Mouse (Mus musculus) megakaryocyte progenitor cell, adult 5-6 weeks (primary cell): ENCODE results near the gene Klhdc4. TPM values are rescaled to one million over a fixed set of nuclear protein-coding genes. Genes with fewer than 3 reads are reported as not detected.

Experiments
- ATAC-seq: replicated peaks from 2 replicates; pipeline ENCODE4 v1.8.0; 2016; ENCODE audit warnings: mild to moderate bottlenecking, moderate TSS enrichment, inconsistent platforms; ENCODE audit not compliant: poor library complexity
- total RNA-seq, 2 experiments: library from RNA; stranded (forward) in 1 of 2; stranded (reverse) in 1 of 2; fragments of 157-497, 149-512 nt in 1 of 2; fragments of 200-1000 nt in 1 of 2; gene quantifications; 2 replicates each; pipeline versions ENCODE4 v1.2.3 to v1.2.4; 2015 to 2017

The Klhdc4 gene
- total RNA-seq, 2 experiments from 2014 or later: 16.5 to 46.1 TPM

- ATAC-seq: no peak
These were observed 19.7 kb downstream of the Klhdc4 start for GRCm38 (mm10) chr8:121809524-121810155.

DNA sequence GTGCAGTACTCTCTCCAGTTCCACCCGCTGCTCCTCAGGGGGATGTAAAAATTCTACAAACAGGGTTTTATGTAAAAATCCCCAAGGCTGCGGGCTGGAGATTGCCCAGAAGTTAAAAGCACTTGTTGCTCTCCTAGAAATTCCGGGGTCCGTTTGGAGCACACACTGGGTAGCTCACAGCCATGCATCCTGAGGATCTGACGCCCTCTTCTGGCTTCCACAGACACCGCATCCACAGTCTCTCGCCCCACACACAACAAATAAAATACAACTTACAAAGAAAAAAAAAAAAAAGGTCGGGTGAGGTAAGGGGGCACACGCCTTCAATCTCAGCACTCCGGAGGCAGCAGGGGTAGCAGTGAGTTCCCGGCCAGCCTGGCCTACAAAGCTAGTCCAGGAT is 21.3 kb downstream of the Klhdc4 start:
- ATAC-seq: no peak

DNA sequence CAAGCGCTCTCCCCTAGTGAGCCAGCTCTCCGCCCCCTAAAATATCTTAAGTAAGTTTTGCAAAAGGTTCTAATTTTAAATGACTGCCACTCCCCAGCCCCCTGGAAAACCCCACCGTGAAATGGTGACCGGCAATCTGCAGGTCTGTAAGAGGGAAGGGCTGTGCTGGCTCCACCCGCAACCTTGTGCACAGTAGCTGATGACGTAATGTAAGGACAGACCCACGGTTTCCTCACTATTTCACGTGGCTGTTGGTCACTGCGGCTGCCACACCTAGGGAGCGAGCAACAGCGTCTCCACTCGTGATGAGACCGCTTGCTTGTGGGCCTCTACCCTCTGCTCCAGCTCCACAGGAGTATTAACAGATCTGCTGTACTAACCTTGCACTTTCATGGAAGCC is 23.2 kb downstream of the Klhdc4 start:
- peak; percentile 68 for ATAC-seq

DNA sequence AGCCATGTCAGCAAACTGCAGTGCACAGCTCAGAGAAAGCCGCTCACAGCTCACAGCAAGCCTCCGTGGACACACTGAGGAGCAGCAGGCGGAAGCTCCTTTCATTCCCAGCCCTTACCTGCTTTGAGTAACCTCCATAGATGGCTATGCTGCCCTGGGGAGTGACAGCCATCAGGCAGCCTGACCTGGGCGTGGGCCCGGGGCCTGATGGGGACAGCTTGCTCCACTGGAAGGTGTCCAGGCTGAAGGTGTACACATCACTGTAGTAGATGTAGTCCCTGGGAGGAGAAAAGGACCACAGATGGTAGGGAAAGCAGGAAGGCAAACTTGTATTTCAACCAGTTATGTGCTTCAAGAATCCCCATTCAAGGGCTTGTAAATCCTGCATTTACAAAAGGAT is 24.5 kb downstream of the Klhdc4 start:
- no peak for ATAC-seq

GRCm38 (mm10) chr8:121798401-121798800 is 31.0 kb downstream of the Klhdc4 start:
- no peak for ATAC-seq

DNA sequence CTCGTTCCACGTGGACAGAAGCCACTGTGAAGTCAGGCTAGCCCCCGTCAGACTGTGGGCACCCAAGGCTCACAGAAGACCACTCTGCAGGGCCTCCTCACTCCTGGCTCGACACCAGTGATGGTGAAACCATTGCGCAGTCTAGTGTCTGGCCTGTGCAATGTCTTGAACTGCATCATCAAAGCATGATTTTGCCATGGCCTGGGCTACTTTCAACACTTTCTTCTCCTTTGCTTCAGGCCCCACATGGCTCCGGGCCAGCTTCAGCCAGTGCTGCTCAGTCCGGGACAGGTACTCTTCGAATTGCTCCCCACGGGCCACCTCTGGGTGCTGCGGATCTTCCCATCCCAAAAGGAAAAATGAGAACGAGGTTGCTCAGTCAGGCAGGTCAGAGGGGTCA is 33.0 kb downstream of the Klhdc4 start:
- peak; percentile 54 for ATAC-seq

DNA sequence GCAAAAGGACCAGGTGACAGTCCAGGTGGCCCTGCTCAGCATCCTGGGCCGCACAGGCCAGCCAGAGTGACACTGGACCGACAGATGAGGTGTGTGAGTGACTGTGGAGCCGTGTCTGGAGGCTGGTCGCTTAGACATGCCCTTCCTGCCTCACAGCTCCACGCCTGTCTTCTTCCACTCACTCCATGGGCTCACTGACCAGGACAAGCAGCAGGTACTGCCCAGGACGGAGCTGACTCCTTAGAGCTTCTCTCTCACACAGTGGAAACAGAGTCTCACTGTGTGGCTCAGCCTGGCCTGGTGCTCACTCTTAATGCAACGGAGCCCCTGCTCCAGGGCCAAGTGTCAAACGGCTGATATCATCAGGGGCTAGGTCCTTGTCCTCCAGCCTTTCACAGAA is 33.9 kb downstream of the Klhdc4 start:
- ATAC-seq: no peak

DNA sequence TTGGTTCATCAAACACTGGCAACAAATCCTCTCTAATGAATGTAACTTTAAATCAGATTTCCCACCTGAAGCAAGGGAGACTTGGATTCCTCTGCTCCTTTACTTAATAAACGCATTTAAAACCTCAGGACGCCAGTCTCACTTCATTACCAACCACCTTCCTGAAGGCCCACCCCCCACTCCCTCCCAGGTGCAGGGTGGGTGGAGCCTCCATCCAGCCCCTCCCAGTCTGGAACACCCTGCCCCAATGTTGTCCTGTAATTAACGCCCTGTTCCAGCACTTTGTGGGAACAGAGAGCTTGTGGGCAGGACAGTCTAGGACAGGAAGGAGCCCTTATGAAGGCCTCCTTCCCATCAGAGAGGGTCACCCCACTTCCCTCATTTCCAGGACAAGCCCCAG is 35.2 kb downstream of the Klhdc4 start:
- ATAC-seq: no peak

DNA sequence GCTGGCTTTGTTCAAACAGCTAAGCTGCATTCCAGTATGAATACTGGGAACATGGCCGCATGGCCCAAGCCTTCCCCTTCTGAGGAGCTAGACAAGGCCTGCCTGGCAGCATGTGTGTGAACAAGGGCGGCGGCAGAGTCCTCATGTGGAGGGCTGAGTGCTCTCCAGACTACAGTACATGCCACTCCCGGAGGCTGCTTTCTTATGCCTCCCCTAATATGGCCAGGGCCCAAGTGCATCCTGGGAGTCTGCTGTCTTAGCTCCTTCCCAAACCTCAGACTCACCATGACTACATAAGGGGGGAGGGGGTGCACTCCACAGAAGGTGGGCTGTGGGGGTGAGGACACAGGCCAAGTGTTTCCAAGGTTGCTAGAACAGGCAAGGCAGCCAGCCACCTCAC is 36.7 kb downstream of the Klhdc4 start:
- 0 out of 2 replicates have a peak, but pooled peaks have one; percentile 2 for ATAC-seq

- peak; percentile 81 for ATAC-seq
These were observed 37.2 kb downstream of the Klhdc4 start for GRCm38 (mm10) chr8:121792159-121792558.

DNA sequence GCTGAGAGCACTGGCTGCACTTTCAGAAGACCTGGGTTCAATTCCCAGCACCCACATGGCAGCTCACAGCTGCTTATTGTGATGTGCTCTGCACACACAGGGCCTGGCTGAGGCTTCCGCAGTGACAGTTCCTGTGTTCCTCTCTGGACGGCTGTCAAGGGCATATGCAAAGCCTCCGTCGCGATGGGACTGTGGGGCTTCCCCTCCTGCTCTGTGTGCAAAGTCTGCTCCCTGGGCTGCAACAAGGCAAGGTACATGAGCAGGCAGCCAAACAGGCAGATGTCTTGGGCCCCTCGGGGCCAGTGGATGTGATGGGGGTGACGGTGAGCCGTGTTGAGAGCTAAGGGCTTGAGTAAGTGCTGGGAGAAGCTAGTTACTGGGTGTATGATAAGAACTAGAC is 40.6 kb downstream of the Klhdc4 start:
- ATAC-seq: no peak

GRCm38 (mm10) chr8:121786542-121786941 is 42.8 kb downstream of the Klhdc4 start:
- no peak for ATAC-seq

GRCm38 (mm10) chr8:121782493-121782892 is 46.9 kb downstream of the Klhdc4 start:
- no peak for ATAC-seq

DNA sequence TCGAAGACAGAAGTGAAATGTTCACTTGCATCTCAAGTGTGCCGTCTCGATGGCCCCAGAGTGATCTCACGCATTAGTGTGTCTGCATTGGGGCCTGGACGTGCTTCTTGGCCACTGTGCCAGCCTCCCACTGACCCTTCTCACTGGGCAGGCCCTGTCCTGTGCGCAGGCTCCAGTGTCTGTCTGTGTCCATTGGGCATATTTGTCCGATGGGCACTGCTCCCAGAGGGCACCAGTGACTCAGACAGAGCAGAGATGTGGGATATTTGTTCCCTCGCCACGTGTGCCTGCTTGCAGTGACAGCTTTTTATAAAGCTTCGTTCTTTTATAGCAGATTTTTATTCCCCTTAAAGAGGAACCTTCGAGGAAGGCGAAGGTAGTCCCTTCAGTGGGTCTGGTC is 55.5 kb downstream of the Klhdc4 start:
- no peak for ATAC-seq

DNA sequence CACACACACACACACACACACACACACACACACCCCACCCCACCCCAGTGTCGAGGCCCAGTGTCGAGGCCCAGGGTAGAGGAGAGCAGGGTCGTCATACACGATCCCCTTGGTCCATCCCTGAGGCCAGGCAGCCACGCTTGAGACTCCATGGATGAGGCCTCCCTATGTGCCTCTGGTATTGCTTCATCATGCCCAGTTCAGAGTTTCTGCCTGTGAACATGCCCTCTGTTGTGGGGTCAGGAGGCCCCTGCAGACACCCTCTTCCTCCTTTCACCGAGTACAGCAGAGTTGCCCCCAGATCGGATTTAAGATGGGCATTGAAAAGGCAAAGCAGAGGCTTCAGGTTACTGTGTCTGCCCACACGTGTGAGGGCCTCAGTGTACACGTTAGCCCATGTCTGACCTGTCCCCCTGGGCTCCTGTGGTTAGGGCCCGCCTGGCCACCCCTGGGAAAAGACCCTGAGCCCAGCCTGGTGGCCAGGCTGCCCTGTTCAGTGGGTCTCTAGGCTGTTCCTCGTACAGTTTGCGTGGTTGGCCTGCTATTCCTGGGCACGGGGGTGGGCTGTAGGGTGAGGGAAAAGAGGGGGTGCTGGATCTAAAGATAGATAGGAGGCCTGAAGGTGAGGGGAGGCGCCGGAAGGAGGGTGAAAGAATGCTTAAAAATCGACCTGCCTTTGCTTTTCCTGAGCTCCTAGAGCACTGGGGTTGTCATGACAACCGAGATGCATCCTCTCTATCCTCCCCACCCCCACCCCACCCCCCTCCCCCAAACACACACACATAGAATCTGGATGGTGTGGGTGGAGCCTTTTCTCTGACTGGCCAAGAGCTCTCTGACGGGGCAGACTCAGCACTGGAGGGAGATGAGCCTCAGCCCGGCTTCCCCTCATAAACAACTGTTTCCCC is 58.3 kb downstream of the Klhdc4 start:
- ATAC-seq: peak; percentile 59

DNA sequence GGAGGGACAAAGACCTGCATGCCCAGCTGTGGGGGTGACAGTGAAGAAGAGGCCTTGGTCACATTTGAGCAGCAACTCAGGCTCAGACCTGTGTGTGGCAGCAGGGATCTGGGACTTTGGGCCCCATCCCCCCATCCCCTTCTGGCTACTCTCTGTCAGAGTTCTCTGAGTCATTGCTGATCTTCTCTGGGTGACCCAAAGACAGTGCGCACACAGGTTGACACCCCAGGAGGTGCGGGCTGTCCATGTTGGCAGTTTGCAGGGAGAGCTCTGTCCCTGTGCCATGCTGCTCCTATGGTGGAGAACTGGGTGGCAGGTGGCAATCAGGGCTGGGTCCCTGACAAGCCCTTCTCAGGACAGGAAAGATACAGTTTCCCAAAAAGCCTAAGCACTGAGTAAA is 59.7 kb downstream of the Klhdc4 start:
- ATAC-seq: no peak

GRCm38 (mm10) chr8:121769095-121769494 is 60.3 kb downstream of the Klhdc4 start:
- no peak for ATAC-seq

GRCm38 (mm10) chr8:121765594-121766138 is 63.7 kb downstream of the Klhdc4 start:
- no peak for ATAC-seq

DNA sequence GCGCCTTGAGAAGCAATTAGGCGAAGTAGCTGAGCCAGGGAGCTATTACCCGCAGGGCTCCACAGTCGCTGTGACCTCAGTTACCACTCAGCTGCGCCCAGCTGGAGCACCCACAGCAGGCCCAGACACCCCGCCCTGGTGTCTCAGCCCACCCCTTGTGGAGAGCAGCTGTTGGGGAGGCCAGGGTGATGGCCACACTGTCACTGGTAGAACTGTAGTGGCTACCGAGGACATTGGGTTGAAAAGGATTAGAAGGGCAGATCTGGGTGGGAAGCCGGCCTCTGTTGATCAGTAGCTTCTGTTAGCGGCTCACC is 65.7 kb downstream of the Klhdc4 start:
- no peak for ATAC-seq

GRCm38 (mm10) chr8:121762999-121763699 is 66.2 kb downstream of the Klhdc4 start:
- no peak for ATAC-seq

GRCm38 (mm10) chr8:121761480-121761879 is 67.9 kb downstream of the Klhdc4 start:
- peak; percentile 86 for ATAC-seq

- ATAC-seq: no peak
These were observed 68.9 kb downstream of the Klhdc4 start for GRCm38 (mm10) chr8:121760484-121760883.
